In the genomic region with DNA sequence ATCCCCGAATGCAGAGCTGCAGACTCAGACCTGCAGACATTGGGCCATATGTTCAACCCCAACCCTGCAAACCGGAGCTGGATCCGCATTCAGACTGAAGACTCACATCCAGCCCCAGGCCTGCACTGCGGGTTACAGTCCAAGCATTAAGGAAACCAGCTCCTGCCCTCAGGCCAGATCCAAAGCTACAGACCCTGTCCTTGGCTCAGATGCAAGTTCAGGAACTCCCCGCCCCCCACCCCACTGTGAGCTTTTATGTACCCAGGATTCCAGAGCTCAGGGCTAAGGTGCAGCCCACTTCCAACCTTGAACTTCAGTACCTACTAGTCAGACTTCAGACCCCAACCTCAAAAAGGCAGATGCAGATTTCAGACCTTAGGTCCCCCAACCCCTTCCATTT, we compare ENCODE assay signal across 9 mouse cellular contexts. TPM values are rescaled to one million over a fixed set of nuclear protein-coding genes. Genes with fewer than 3 reads are reported as not detected.
DNase-seq lines count a peak whose midpoint lies in the region; ATAC-seq lines count a peak whose summit lies in the region.
"Had no signal": no experiment of that assay in that cellular context is flagged by ENCODE, and none has a peak within 500 bp of the region (broad histone marks: within the 10 kb centered on the region; RNA-seq: fewer than 3 reads in every experiment).

No protein-coding gene starts in this region.

- H3K27me3 ChIP-seq in heart, embryonic 16.5 days (ENCODE audit: control insufficient read depth, insufficient read depth, low read length), result peaks cover 13% of the 10 kb centered on the region
- H3K27me3 ChIP-seq in embryonic facial prominence, embryonic 11.5 days (ENCODE audit: control insufficient read depth, insufficient read depth, low read length), result no peaks in the 10 kb centered on the region; the same call in 1 of the 2 replicates
- H3K27me3 ChIP-seq in hindbrain, embryonic 13.5 days, result no peaks in the 10 kb centered on the region
- H3K27me3 ChIP-seq in midbrain, embryonic 15.5 days (replicated peaks), result no peaks in the 10 kb centered on the region

- no peak overlapping the region for H3K27ac ChIP-seq in heart, embryonic 16.5 days (ENCODE audit: low read length)
- no peak overlapping the region for H3K27ac ChIP-seq in embryonic facial prominence, embryonic 11.5 days (replicated peaks; ENCODE audit: low read depth, low read length)
- peak overlapping the region; percentile 90 for H3K27ac ChIP-seq in hindbrain, embryonic 13.5 days
- peak overlapping the region; percentile 81 for H3K27ac ChIP-seq in midbrain, embryonic 15.5 days

- DNase-seq in heart, postnatal 36 days, result no peak
- DNase-seq in embryonic facial prominence, embryonic 11.5 days (ENCODE audit: low spot score), result no peak
- DNase-seq in layer of hippocampus, postnatal 10 days (ENCODE audit: low spot score in 2 of 2), result no peak
- no peak for DNase-seq in layer of hippocampus, postnatal 36 days
- DNase-seq in kidney, adult 9 months, result no peak

- H3K36me3 ChIP-seq in heart, embryonic 16.5 days (ENCODE audit: control insufficient read depth, insufficient read depth), result no peaks in the 10 kb centered on the region
- H3K36me3 ChIP-seq in embryonic facial prominence, embryonic 11.5 days (replicated peaks; ENCODE audit: control insufficient read depth, insufficient read depth, low read depth, low read length), result no peaks in the 10 kb centered on the region
- H3K36me3 ChIP-seq in hindbrain, embryonic 13.5 days, result peaks cover 24% of the 10 kb centered on the region
- H3K36me3 ChIP-seq in midbrain, embryonic 15.5 days (replicated peaks), result 0 out of 2 replicates have a peak, but pooled peaks cover 3% of the 10 kb centered on the region

- 19% methylated on average over 5 of the region's 5 CpGs for WGBS in heart, embryonic 16.5 days
- whole genome bisulfite sequencing in embryonic facial prominence, embryonic 11.5 days, result 11% methylated on average over 5 of the region's 5 CpGs
- WGBS in hindbrain, embryonic 13.5 days, result 8% methylated on average over 5 of the region's 5 CpGs
- WGBS in midbrain, embryonic 15.5 days, result 8% methylated on average over 5 of the region's 5 CpGs

- intact Hi-C loops in heart, postnatal 36 days (cut with DNase I), result no loop called here

- peak overlapping the region; percentile 24; the same call in 1 of the 2 replicates for H3K4me2 ChIP-seq in heart, embryonic 16.5 days (ENCODE audit: low read depth, low read length)
- H3K4me2 ChIP-seq in embryonic facial prominence, embryonic 11.5 days (ENCODE audit: low read depth, low read length), result peak overlapping the region; percentile 21
- peak overlapping the region; percentile 64 for H3K4me2 ChIP-seq in hindbrain, embryonic 13.5 days
- peak overlapping the region; percentile 48 for H3K4me2 ChIP-seq in midbrain, embryonic 15.5 days

- no peaks in the 10 kb centered on the region; the same call in 1 of the 2 replicates for H3K4me1 ChIP-seq in heart, embryonic 16.5 days (ENCODE audit: control insufficient read depth, insufficient read depth, low read length)
- H3K4me1 ChIP-seq in embryonic facial prominence, embryonic 11.5 days (ENCODE audit: control insufficient read depth, insufficient read depth, low read length), result 0 out of 2 replicates have a peak, but pooled peaks cover 4% of the 10 kb centered on the region
- H3K4me1 ChIP-seq in hindbrain, embryonic 13.5 days (replicated peaks), result peaks cover 77% of the 10 kb centered on the region
- H3K4me1 ChIP-seq in midbrain, embryonic 15.5 days, result peaks cover 53% of the 10 kb centered on the region

- no peak for ATAC-seq in heart, embryonic 16.5 days (replicated peaks; ENCODE audit: extremely low read depth, insufficient read depth, low FRiP score)
- ATAC-seq in embryonic facial prominence, embryonic 11.5 days (replicated peaks; ENCODE audit: insufficient number of reproducible peaks, low FRiP score, low TSS enrichment, low read depth), result no peak
- ATAC-seq in hindbrain, embryonic 13.5 days (ENCODE audit: low FRiP score), result peak; percentile 0; the same call in 1 of the 2 replicates
- peak; percentile 10 for ATAC-seq in midbrain, embryonic 15.5 days (replicated peaks)

- no peak overlapping the region for H3K4me3 ChIP-seq in heart, embryonic 16.5 days (ENCODE audit: low read length)
- no peak overlapping the region for H3K4me3 ChIP-seq in embryonic facial prominence, embryonic 11.5 days (ENCODE audit: low read depth, low read length)
- H3K4me3 ChIP-seq in hindbrain, embryonic 13.5 days, result peak overlapping the region; percentile 30
- peak overlapping the region; percentile 30 for H3K4me3 ChIP-seq in midbrain, embryonic 15.5 days

- no peaks in the 10 kb centered on the region for H3K9me3 ChIP-seq in heart, embryonic 16.5 days (replicated peaks; ENCODE audit: control insufficient read depth, low read length)
- no peaks in the 10 kb centered on the region for H3K9me3 ChIP-seq in embryonic facial prominence, embryonic 11.5 days (replicated peaks; ENCODE audit: control insufficient read depth, low read length)
- no peaks in the 10 kb centered on the region for H3K9me3 ChIP-seq in hindbrain, embryonic 13.5 days
- H3K9me3 ChIP-seq in midbrain, embryonic 15.5 days, result no peaks in the 10 kb centered on the region

- H3K9ac ChIP-seq in heart, embryonic 16.5 days (ENCODE audit: low read length), result no peak overlapping the region
- H3K9ac ChIP-seq in embryonic facial prominence, embryonic 11.5 days (replicated peaks; ENCODE audit: low read length), result peak overlapping the region; percentile 6; the same call in 1 of the 2 replicates
- peak overlapping the region; percentile 58 for H3K9ac ChIP-seq in hindbrain, embryonic 13.5 days
- H3K9ac ChIP-seq in midbrain, embryonic 15.5 days, result no peak overlapping the region

RNA-seq across cellular contexts. Expression of a gene that starts 5.6 kb away (rescaled TPM):
- 1.3 and 2.0 TPM in 2 replicates for polyA plus RNA-seq in heart, embryonic 16.5 days (2015; fragmentation: Nextera tagmentation; extraction: Ambion mirVana)
- 1 to 10 TPM in 1 of 2 experiments, under 1 TPM in 1; 0.89 to 2.6 TPM for total RNA-seq in heart, postnatal 36 days (2021)
- 8.3 and 10.2 TPM in 2 replicates for polyA plus RNA-seq in embryonic facial prominence, embryonic 11.5 days (2014; fragmentation: Nextera tagmentation; extraction: Ambion mirVana)
- 132 and 138 TPM in 2 replicates for polyA plus RNA-seq in hindbrain, embryonic 13.5 days (2015; fragmentation: Nextera tagmentation; extraction: Ambion mirVana)
- 115 and 144 TPM in 2 replicates for polyA plus RNA-seq in midbrain, embryonic 15.5 days (2015; fragmentation: Nextera tagmentation; extraction: Ambion mirVana)
- total RNA-seq in layer of hippocampus, postnatal 10 days (2021), result 100 to 1,000 TPM; 610 to 702 TPM
- total RNA-seq in layer of hippocampus, postnatal 36 days (2021), result 100 to 1,000 TPM; 554 to 570 TPM

RNA-seq across cellular contexts. Expression of a gene that starts 12.0 kb away (rescaled TPM):
- polyA plus RNA-seq in heart, embryonic 16.5 days (2015; fragmentation: Nextera tagmentation; extraction: Ambion mirVana), result 47.8 and 50.5 TPM in 2 replicates
- 10 to 100 TPM; 30.4 to 45.7 TPM for total RNA-seq in heart, postnatal 36 days (2021)
- polyA plus RNA-seq in embryonic facial prominence, embryonic 11.5 days (2014; fragmentation: Nextera tagmentation; extraction: Ambion mirVana), result 31.4 and 37.5 TPM in 2 replicates
- 77.0 and 79.4 TPM in 2 replicates for polyA plus RNA-seq in hindbrain, embryonic 13.5 days (2015; fragmentation: Nextera tagmentation; extraction: Ambion mirVana)
- polyA plus RNA-seq in midbrain, embryonic 15.5 days (2015; fragmentation: Nextera tagmentation; extraction: Ambion mirVana), result 102 and 104 TPM in 2 replicates
- total RNA-seq in layer of hippocampus, postnatal 10 days (2021), result 100 to 1,000 TPM; 164 to 177 TPM
- total RNA-seq in layer of hippocampus, postnatal 36 days (2021), result 100 to 1,000 TPM; 154 to 191 TPM

RNA-seq across cellular contexts. Expression of a gene that starts 25.3 kb away (rescaled TPM):
- polyA plus RNA-seq in heart, embryonic 16.5 days (2015; fragmentation: Nextera tagmentation; extraction: Ambion mirVana), result 3.1 and 3.2 TPM in 2 replicates
- total RNA-seq in heart, postnatal 36 days (2021), result 1 to 10 TPM; 2.4 to 3.6 TPM
- polyA plus RNA-seq in embryonic facial prominence, embryonic 11.5 days (2014; fragmentation: Nextera tagmentation; extraction: Ambion mirVana), result 1.6 and 1.9 TPM in 2 replicates
- 4.7 TPM in 2 replicates for polyA plus RNA-seq in hindbrain, embryonic 13.5 days (2015; fragmentation: Nextera tagmentation; extraction: Ambion mirVana)
- 5.2 and 6.0 TPM in 2 replicates for polyA plus RNA-seq in midbrain, embryonic 15.5 days (2015; fragmentation: Nextera tagmentation; extraction: Ambion mirVana)
- total RNA-seq in layer of hippocampus, postnatal 10 days (2021), result 1 to 10 TPM; 4.2 to 5.0 TPM
- total RNA-seq in layer of hippocampus, postnatal 36 days (2021), result 1 to 10 TPM; 5.5 to 5.9 TPM

RNA-seq across cellular contexts. Expression of a gene that starts 39.8 kb away (rescaled TPM):
- 22.7 and 24.8 TPM in 2 replicates for polyA plus RNA-seq in heart, embryonic 16.5 days (2015; fragmentation: Nextera tagmentation; extraction: Ambion mirVana)
- 1 to 10 TPM; 4.6 to 6.2 TPM for total RNA-seq in heart, postnatal 36 days (2021)
- polyA plus RNA-seq in embryonic facial prominence, embryonic 11.5 days (2014; fragmentation: Nextera tagmentation; extraction: Ambion mirVana), result 43.9 and 45.7 TPM in 2 replicates
- polyA plus RNA-seq in hindbrain, embryonic 13.5 days (2015; fragmentation: Nextera tagmentation; extraction: Ambion mirVana), result 8.4 and 10.1 TPM in 2 replicates
- 6.2 and 6.4 TPM in 2 replicates for polyA plus RNA-seq in midbrain, embryonic 15.5 days (2015; fragmentation: Nextera tagmentation; extraction: Ambion mirVana)
- 1 to 10 TPM; 1.7 to 2.6 TPM for total RNA-seq in layer of hippocampus, postnatal 10 days (2021)
- total RNA-seq in layer of hippocampus, postnatal 36 days (2021), result 1 to 10 TPM in 1 of 2 experiments, under 1 TPM in 1; 0.95 to 1.1 TPM
- total RNA-seq: megakaryocyte progenitor cell, adult 5-6 weeks had no signal

Comparison
In these comparisons a context has a peak if more than half of its experiments do, and no peak if none do; other contexts are left out.
1. ATAC-seq: peak in hindbrain, embryonic 13.5 days (single experiment) and midbrain, embryonic 15.5 days (single experiment); none in heart, embryonic 16.5 days (single experiment) and embryonic facial prominence, embryonic 11.5 days (single experiment).
2. H3K27ac ChIP-seq: peak in hindbrain, embryonic 13.5 days (single experiment) and midbrain, embryonic 15.5 days (single experiment); none in heart, embryonic 16.5 days (single experiment) and embryonic facial prominence, embryonic 11.5 days (single experiment).
3. H3K4me3 ChIP-seq: peak in hindbrain, embryonic 13.5 days (single experiment) and midbrain, embryonic 15.5 days (single experiment); none in heart, embryonic 16.5 days (single experiment) and embryonic facial prominence, embryonic 11.5 days (single experiment).
4. H3K9ac ChIP-seq: peak in embryonic facial prominence, embryonic 11.5 days (single experiment) and hindbrain, embryonic 13.5 days (single experiment); none in heart, embryonic 16.5 days (single experiment) and midbrain, embryonic 15.5 days (single experiment).
5. RNA of a gene that starts 5.6 kb away (polyA plus RNA-seq): 132 to 138 TPM in hindbrain, embryonic 13.5 days and 115 to 144 TPM in midbrain, embryonic 15.5 days; 8.3 to 10.2 TPM in embryonic facial prominence, embryonic 11.5 days and 1.3 to 2.0 TPM in heart, embryonic 16.5 days; every median in the first group is over 10 times any median in the second.
6. Peak in every context shown above with its lines, with median percentiles within 50 percentile points of each other: H3K4me2 ChIP-seq.